Mouse (Mus musculus) left cerebral cortex, postnatal 14 days (tissue): Measurements from ENCODE around the gene Cdh23. TPM values are rescaled to one million over a fixed set of nuclear protein-coding genes. Genes with fewer than 3 reads are reported as not detected.
"Not testable (repeated sequence)": the region's sequence is repeated elsewhere in the genome, so short reads cannot be mapped to it uniquely, and the experiment has no call there.

Experiments
- DNase-seq, 2 experiments: peaks; one replicate each; pipeline ENCODE4 v3.0.0; 2021 to 2022; ENCODE audit warnings: low spot score in 2 of 2, mixed read lengths in 1 of 2
- intact Hi-C: fragments of 180-260 bp; cut with DNase I; formaldehyde crosslinking; loops from one replicate; pipeline ENCODE4 v1.15.1; 2025
- total RNA-seq, 2 experiments: library from RNA; stranded (reverse); gene quantifications; 2 replicates each; pipeline ENCODE4 v1.2.3; 2021

Cdh23 gene
- total RNA-seq, 2 experiments from 2014 or later: 1.5 to 2.0 TPM

- DNase-seq: no peak
These were observed 22.2 kb upstream of the Cdh23 start for GRCm38 (mm10) chr10:60718491-60718890.

GRCm38 (mm10) chr10:60716449-60716848, 20.2 kb upstream of the Cdh23 start:
- intact Hi-C loops: no loop called here
- no peak for DNase-seq

More at GRCm38 (mm10) chr10:60718491-60718890, 22.2 kb upstream of the Cdh23 start:
- intact Hi-C loops: no loop called here

GRCm38 (mm10) chr10:60712299-60712698, 16.0 kb upstream of the Cdh23 start:
- DNase-seq, intact Hi-C loops: not testable (repeated sequence)

- intact Hi-C loops: no loop called here
- no peak for DNase-seq
These were observed 12.5 kb upstream of the Cdh23 start for GRCm38 (mm10) chr10:60708837-60709236.

- intact Hi-C loops: no loop called here
- peak in 1 of 2 experiments; percentile 44 for DNase-seq
These were observed 10.0 kb upstream of the Cdh23 start for GRCm38 (mm10) chr10:60706268-60706667.

GRCm38 (mm10) chr10:60705134-60705533, 8.8 kb upstream of the Cdh23 start:
- intact Hi-C loops: no loop called here
- peak in 1 of 2 experiments; percentile 40 for DNase-seq

GRCm38 (mm10) chr10:60697775-60698174, 1.5 kb upstream of the Cdh23 start:
- intact Hi-C loops: loop anchor here (2.0 to 5.0 kb wide), 4 partner anchors 60 to 390 kb away; no protein-coding TSS in a partner anchor
- no peak for DNase-seq

GRCm38 (mm10) chr10:60696975-60697374, 685 bp upstream of the Cdh23 start:
- DNase-seq: peak; percentile 34 to 71

GRCm38 (mm10) chr10:60691671-60692390, 4.5 kb downstream of the Cdh23 start:
- intact Hi-C loops: no loop called here
- peak in 1 of 2 experiments; percentile 15 for DNase-seq

More at GRCm38 (mm10) chr10:60696975-60697374, 685 bp upstream of the Cdh23 start:
- intact Hi-C loops: loop anchor here (2.0 to 5.0 kb wide), 4 partner anchors 60 to 390 kb away; no protein-coding TSS in a partner anchor

GRCm38 (mm10) chr10:60690960-60691359, 5.3 kb downstream of the Cdh23 start:
- intact Hi-C loops: no loop called here
- no peak for DNase-seq

GRCm38 (mm10) chr10:60689396-60689795, 6.9 kb downstream of the Cdh23 start:
- intact Hi-C loops: no loop called here
- no peak for DNase-seq

GRCm38 (mm10) chr10:60687011-60687776, 9.1 kb downstream of the Cdh23 start:
- peak; percentile 22 to 66 for DNase-seq
- intact Hi-C loops: loop anchor here (2.0 kb wide), 1 partner anchor 156 kb away; no protein-coding TSS in a partner anchor

- intact Hi-C loops: loop anchor here (2.0 kb wide), 1 partner anchor 156 kb away; no protein-coding TSS in a partner anchor
- no peak for DNase-seq
These were observed 9.7 kb downstream of the Cdh23 start for GRCm38 (mm10) chr10:60686641-60686975.

GRCm38 (mm10) chr10:60685764-60686640, 10.3 kb downstream of the Cdh23 start:
- DNase-seq: no peak
- intact Hi-C loops: loop anchor here (2.0 kb wide), 1 partner anchor 155 kb away; no protein-coding TSS in a partner anchor

GRCm38 (mm10) chr10:60678926-60679325, 17.4 kb downstream of the Cdh23 start:
- intact Hi-C loops: no loop called here
- no peak for DNase-seq

GRCm38 (mm10) chr10:60677319-60677718, 19.0 kb downstream of the Cdh23 start:
- no peak for DNase-seq
- intact Hi-C loops: no loop called here

- intact Hi-C loops: no loop called here
- no peak for DNase-seq
These were observed 26.1 kb downstream of the Cdh23 start for GRCm38 (mm10) chr10:60670166-60670565.

GRCm38 (mm10) chr10:60668591-60668990, 27.7 kb downstream of the Cdh23 start:
- intact Hi-C loops: no loop called here
- no peak for DNase-seq

- intact Hi-C loops: no loop called here
- no peak for DNase-seq
These were observed 35.3 kb downstream of the Cdh23 start for GRCm38 (mm10) chr10:60660986-60661385.
